Mouse (Mus musculus) thymus, postnatal 0 days (tissue): ENCODE measurements around the gene Cecr2. TPM values are rescaled to one million over a fixed set of nuclear protein-coding genes. Genes with fewer than 3 reads are reported as not detected.
A peak's percentile ranks its signal among the peaks of the same experiment; 100 is the strongest.

Experiments
- DNase-seq: peaks from one replicate; pipeline ENCODE4 v3.0.0-alpha.2; 2015; ENCODE audit warnings: low spot score
- polyA plus RNA-seq: library from polyadenylated mRNA; unstranded; fragments of >200 nt; fragmentation: Nextera tagmentation; extraction: Ambion mirVana; gene quantifications from 2 replicates; pipeline ENCODE4 v1.2.1, GENCODE M21; 2015

The Cecr2 gene
- polyA plus RNA-seq, 1 experiment from 2014 or later = 0.75 TPM

- DNase-seq = no peak
Measured at GRCm38 (mm10) chr6:120667422-120667781, 1.2 kb downstream of the Cecr2 start.

GRCm38 (mm10) chr6:120667911-120668310, 1.7 kb downstream of the Cecr2 start:
- no peak for DNase-seq

GRCm38 (mm10) chr6:120674121-120674520, 8.0 kb downstream of the Cecr2 start:
- peak; percentile 26 for DNase-seq

GRCm38 (mm10) chr6:120674881-120675280, 8.7 kb downstream of the Cecr2 start:
- DNase-seq = peak; percentile 55

GRCm38 (mm10) chr6:120675979-120676378, 9.8 kb downstream of the Cecr2 start:
- DNase-seq = no peak

GRCm38 (mm10) chr6:120683351-120683750, 17.2 kb downstream of the Cecr2 start:
- no peak for DNase-seq

GRCm38 (mm10) chr6:120684750-120685149, 18.6 kb downstream of the Cecr2 start:
- DNase-seq = no peak

- no peak for DNase-seq
Measured at GRCm38 (mm10) chr6:120686872-120687650, 20.9 kb downstream of the Cecr2 start.

- no peak for DNase-seq
Measured at GRCm38 (mm10) chr6:120700221-120700620, 34.1 kb downstream of the Cecr2 start.

GRCm38 (mm10) chr6:120704376-120704775, 38.2 kb downstream of the Cecr2 start:
- DNase-seq = no peak

GRCm38 (mm10) chr6:120708759-120709158, 42.6 kb downstream of the Cecr2 start:
- no peak for DNase-seq

GRCm38 (mm10) chr6:120714806-120715205, 48.6 kb downstream of the Cecr2 start:
- DNase-seq = no peak

- DNase-seq = no peak
Measured at GRCm38 (mm10) chr6:120715227-120715626, 49.1 kb downstream of the Cecr2 start.

- DNase-seq = no peak
Measured at GRCm38 (mm10) chr6:120715851-120716250, 49.7 kb downstream of the Cecr2 start.

GRCm38 (mm10) chr6:120716531-120716984, 50.4 kb downstream of the Cecr2 start:
- no peak for DNase-seq

- DNase-seq = no peak
Measured at GRCm38 (mm10) chr6:120725986-120726385, 59.8 kb downstream of the Cecr2 start.

GRCm38 (mm10) chr6:120736011-120736410, 69.8 kb downstream of the Cecr2 start:
- no peak for DNase-seq

GRCm38 (mm10) chr6:120736566-120736965, 70.4 kb downstream of the Cecr2 start:
- peak; percentile 78 for DNase-seq

GRCm38 (mm10) chr6:120743130-120743529, 77.0 kb downstream of the Cecr2 start:
- DNase-seq = no peak

- no peak for DNase-seq
Measured at GRCm38 (mm10) chr6:120744266-120744665, 78.1 kb downstream of the Cecr2 start.

GRCm38 (mm10) chr6:120746416-120746815, 80.2 kb downstream of the Cecr2 start:
- DNase-seq = no peak

GRCm38 (mm10) chr6:120761151-120761550, 95.0 kb downstream of the Cecr2 start:
- DNase-seq = peak; percentile 87

GRCm38 (mm10) chr6:120769972-120770371, 103.8 kb downstream of the Cecr2 start:
- no peak for DNase-seq
